Mouse (Mus musculus) forebrain, embryonic 12.5 days (tissue): ENCODE results near the gene Gif. TPM values are rescaled to one million over a fixed set of nuclear protein-coding genes. Genes with fewer than 3 reads are reported as not detected.

Source experiments
- ATAC-seq: fragments of 200-750 bp; cut with Nextera tagmentation; 2 replicates; pipeline ENCODE4 v1.8.0; 2017; ENCODE audit warnings: moderate TSS enrichment; ENCODE audit not compliant: low FRiP score
- H3K27ac ChIP-seq: fragments of 300-500 bp; sonication (generic); 2 replicates; pipeline ENCODE4 v1.5.1; 2016; ENCODE audit warnings: mild to moderate bottlenecking
- H3K27me3 ChIP-seq: fragments of 300-500 bp; sonication (generic); 2 replicates; pipeline ENCODE4 v1.6.1; 2016; ENCODE audit warnings: mild to moderate bottlenecking
- H3K36me3 ChIP-seq: fragments of 300-500 bp; sonication (generic); replicated peaks from 2 replicates; pipeline ENCODE4 v1.6.1; 2016; ENCODE audit warnings: mild to moderate bottlenecking
- H3K4me1 ChIP-seq: fragments of 300-500 bp; sonication (generic); 2 replicates; pipeline ENCODE4 v1.6.1; 2016
- H3K4me2 ChIP-seq: fragments of 300-500 bp; sonication (generic); 2 replicates; pipeline ENCODE4 v1.6.1; 2016; ENCODE audit warnings: mild to moderate bottlenecking, moderate library complexity
- H3K4me3 ChIP-seq: fragments of 300-500 bp; sonication (generic); replicated peaks from 2 replicates; pipeline ENCODE4 v1.5.1; 2016; ENCODE audit warnings: mild to moderate bottlenecking
- H3K9ac ChIP-seq: fragments of 300-500 bp; sonication (generic); 2 replicates; pipeline ENCODE4 v1.6.1; 2016; ENCODE audit warnings: mild to moderate bottlenecking
- H3K9me3 ChIP-seq: fragments of 300-500 bp; sonication (generic); 2 replicates; pipeline ENCODE4 v1.6.1; 2016
- WGBS: fragments of 180-500 bp; shearing (Covaris S2); methylation state at CpG from one replicate; pipeline ENCODE4 v1.1.7; 2016; 5-methylcytosine and 5-hydroxymethylcytosine counted together
- polyA plus RNA-seq: library from polyadenylated mRNA; unstranded; fragments of >200 nt; fragmentation: Nextera tagmentation; extraction: Ambion mirVana; gene quantifications from 2 replicates; pipeline ENCODE4 v1.2.1, GENCODE M21; 2016

Gene Gif
- polyA plus RNA-seq, 1 experiment from 2014 or later, result not detected

GRCm38 (mm10) chr19:11769257-11769920, 22.0 kb downstream of the Gif start:
- peak overlapping the region; percentile 54; the same call in 1 of the 2 replicates for H3K4me2 ChIP-seq
- H3K4me3 ChIP-seq, result no peak overlapping the region
- no peak overlapping the region for H3K9ac ChIP-seq
- peaks cover 13% of the 10 kb centered on the region for H3K36me3 ChIP-seq
- ATAC-seq, result peak; percentile 49; the same call in 1 of the 2 replicates
- H3K4me1 ChIP-seq, result peaks cover 8% of the 10 kb centered on the region
- no peaks in the 10 kb centered on the region for H3K27me3 ChIP-seq
- 89% methylated on average over 5 of the region's 5 CpGs for WGBS
- H3K27ac ChIP-seq, result no peak overlapping the region
- H3K9me3 ChIP-seq, result no peaks in the 10 kb centered on the region

- under 1% methylated on average over 30 of the region's 30 CpGs for WGBS
- peaks cover 17% of the 10 kb centered on the region for H3K36me3 ChIP-seq
- H3K9ac ChIP-seq, result peak within 1 kb of the TSS; percentile 51
- H3K4me2 ChIP-seq, result peak within 1 kb of the TSS; percentile 54
- no peaks in the 10 kb centered on the region for H3K9me3 ChIP-seq
- peak within 1 kb of the TSS; percentile 53 for H3K4me3 ChIP-seq
- no peaks in the 10 kb centered on the region for H3K27me3 ChIP-seq
- H3K4me1 ChIP-seq, result peaks cover 8% of the 10 kb centered on the region
- no peak within 1 kb of the TSS for H3K27ac ChIP-seq
- ATAC-seq, result peak; percentile 95
Observed at GRCm38 (mm10) chr19:11770205-11770892, 23.0 kb downstream of the Gif start, which contains the start of gene Mrpl16. Mrpl16 (plus strand) TSS chr19:11770391.

- Histone ChIP-seq H3K27ac (no peak overlapping the region), H3K4me2 (no peak overlapping the region), H3K27me3 (no peaks in the 10 kb centered on the region), H3K4me1 (no peaks in the 10 kb centered on the region), H3K36me3 (peaks cover 28% of the 10 kb centered on the region), H3K4me3 (no peak overlapping the region), H3K9me3 (no peaks in the 10 kb centered on the region), H3K9ac (no peak overlapping the region)
- ATAC-seq, result peak; percentile 63
- 61% methylated on average over 7 of the region's 7 CpGs for WGBS
Observed at GRCm38 (mm10) chr19:11777191-11777865, 30.0 kb downstream of the Gif start.

- Histone ChIP-seq H3K4me3 (no peak overlapping the region), H3K27ac (no peak overlapping the region), H3K4me2 (no peak overlapping the region), H3K4me1 (no peaks in the 10 kb centered on the region), H3K36me3 (no peaks in the 10 kb centered on the region), H3K27me3 (no peaks in the 10 kb centered on the region), H3K9me3 (no peaks in the 10 kb centered on the region), H3K9ac (no peak overlapping the region)
- WGBS, result 95% methylated on average over 14 of the region's 14 CpGs
- ATAC-seq, result no peak
Observed at GRCm38 (mm10) chr19:11785409-11786154, 38.2 kb downstream of the Gif start.

GRCm38 (mm10) chr19:11787826-11788225, 40.5 kb downstream of the Gif start:
- Histone ChIP-seq H3K9ac (no peak overlapping the region), H3K36me3 (no peaks in the 10 kb centered on the region), H3K4me1 (no peaks in the 10 kb centered on the region), H3K4me2 (no peak overlapping the region), H3K27ac (no peak overlapping the region), H3K4me3 (no peak overlapping the region), H3K27me3 (no peaks in the 10 kb centered on the region), H3K9me3 (no peaks in the 10 kb centered on the region)
- ATAC-seq, result no peak
- WGBS, result 92% methylated on average over 6 of the region's 6 CpGs

GRCm38 (mm10) chr19:11788876-11789275, 41.5 kb downstream of the Gif start:
- H3K4me3 ChIP-seq, result no peak overlapping the region
- no peak overlapping the region for H3K9ac ChIP-seq
- 95% methylated on average over 6 of the region's 6 CpGs for WGBS
- no peaks in the 10 kb centered on the region for H3K4me1 ChIP-seq
- no peaks in the 10 kb centered on the region for H3K36me3 ChIP-seq
- H3K4me2 ChIP-seq, result no peak overlapping the region
- H3K9me3 ChIP-seq, result no peaks in the 10 kb centered on the region
- no peaks in the 10 kb centered on the region for H3K27me3 ChIP-seq
- no peak overlapping the region for H3K27ac ChIP-seq
- ATAC-seq, result no peak

- no peak overlapping the region for H3K9ac ChIP-seq
- H3K4me1 ChIP-seq, result no peaks in the 10 kb centered on the region
- WGBS, result 69% methylated on average over 5 of the region's 5 CpGs
- no peak overlapping the region for H3K4me2 ChIP-seq
- no peak overlapping the region for H3K4me3 ChIP-seq
- H3K27ac ChIP-seq, result no peak overlapping the region
- no peaks in the 10 kb centered on the region for H3K9me3 ChIP-seq
- no peaks in the 10 kb centered on the region for H3K27me3 ChIP-seq
- ATAC-seq, result no peak
- no peaks in the 10 kb centered on the region for H3K36me3 ChIP-seq
Observed at GRCm38 (mm10) chr19:11791825-11792224, 44.5 kb downstream of the Gif start.

GRCm38 (mm10) chr19:11793741-11794359, 46.5 kb downstream of the Gif start:
- Histone ChIP-seq H3K27me3 (no peaks in the 10 kb centered on the region), H3K4me1 (no peaks in the 10 kb centered on the region), H3K4me3 (no peak overlapping the region), H3K27ac (no peak overlapping the region), H3K36me3 (no peaks in the 10 kb centered on the region), H3K9me3 (no peaks in the 10 kb centered on the region), H3K4me2 (no peak overlapping the region), H3K9ac (no peak overlapping the region)
- no peak for ATAC-seq
- 88% methylated on average over 2 of the region's 2 CpGs for WGBS

- H3K27ac ChIP-seq, result no peak overlapping the region
- no peaks in the 10 kb centered on the region for H3K27me3 ChIP-seq
- H3K9ac ChIP-seq, result no peak overlapping the region
- no peak overlapping the region for H3K4me2 ChIP-seq
- H3K4me3 ChIP-seq, result no peak overlapping the region
- no peak for ATAC-seq
- no peaks in the 10 kb centered on the region for H3K36me3 ChIP-seq
- WGBS, result 88% methylated on average over 6 of the region's 6 CpGs
- H3K4me1 ChIP-seq, result no peaks in the 10 kb centered on the region
- H3K9me3 ChIP-seq, result no peaks in the 10 kb centered on the region
Observed at GRCm38 (mm10) chr19:11794447-11794846, 47.1 kb downstream of the Gif start.

- no peaks in the 10 kb centered on the region for H3K4me1 ChIP-seq
- WGBS, result 78% methylated on average over 8 of the region's 8 CpGs
Observed at GRCm38 (mm10) chr19:11800531-11801315, 53.4 kb downstream of the Gif start.

GRCm38 (mm10) chr19:11804423-11804822, 57.1 kb downstream of the Gif start:
- no peaks in the 10 kb centered on the region for H3K27me3 ChIP-seq
- no peak overlapping the region for H3K4me2 ChIP-seq
- H3K36me3 ChIP-seq, result no peaks in the 10 kb centered on the region
- no peaks in the 10 kb centered on the region for H3K4me1 ChIP-seq
- 62% methylated on average over 1 of the region's 1 CpGs for WGBS
- no peaks in the 10 kb centered on the region for H3K9me3 ChIP-seq
- H3K4me3 ChIP-seq, result no peak overlapping the region
- no peak for ATAC-seq
- H3K27ac ChIP-seq, result no peak overlapping the region
- no peak overlapping the region for H3K9ac ChIP-seq

More at GRCm38 (mm10) chr19:11800531-11801315, 53.4 kb downstream of the Gif start:
- Histone ChIP-seq H3K27ac (no peak overlapping the region), H3K9ac (no peak overlapping the region), H3K27me3 (no peaks in the 10 kb centered on the region), H3K36me3 (no peaks in the 10 kb centered on the region), H3K4me3 (no peak overlapping the region), H3K9me3 (no peaks in the 10 kb centered on the region), H3K4me2 (no peak overlapping the region)
- ATAC-seq, result no peak
